Mouse (Mus musculus) spleen, adult 12 weeks (tissue): Measurements from ENCODE around the gene Slit2.

Source experiments
- DNase-seq: peaks from one replicate; pipeline ENCODE4 v3.0.0; 2022; ENCODE audit warnings: low spot score

Slit2 gene

GRCm38 (mm10) chr5:48050637-48051314 is 67.8 kb downstream of the Slit2 start:
- DNase-seq, result no peak

GRCm38 (mm10) chr5:48058612-48059011 is 75.7 kb downstream of the Slit2 start:
- DNase-seq, result no peak

GRCm38 (mm10) chr5:48060715-48061114 is 77.8 kb downstream of the Slit2 start:
- no peak for DNase-seq

GRCm38 (mm10) chr5:48078730-48079129 is 95.8 kb downstream of the Slit2 start:
- DNase-seq, result no peak

GRCm38 (mm10) chr5:48081223-48081881 is 98.4 kb downstream of the Slit2 start:
- DNase-seq, result no peak

GRCm38 (mm10) chr5:48113400-48113799 is 130.5 kb downstream of the Slit2 start:
- DNase-seq, result no peak

GRCm38 (mm10) chr5:48114969-48115537 is 132.1 kb downstream of the Slit2 start:
- DNase-seq, result no peak

GRCm38 (mm10) chr5:48122651-48123050 is 139.7 kb downstream of the Slit2 start:
- no peak for DNase-seq

- no peak for DNase-seq
These were observed 143.0 kb downstream of the Slit2 start for GRCm38 (mm10) chr5:48125770-48126423.

GRCm38 (mm10) chr5:48129981-48130380 is 147.0 kb downstream of the Slit2 start:
- no peak for DNase-seq

- no peak for DNase-seq
These were observed 153.6 kb downstream of the Slit2 start for GRCm38 (mm10) chr5:48136571-48136970.

GRCm38 (mm10) chr5:48138849-48139487 is 156.0 kb downstream of the Slit2 start:
- DNase-seq, result no peak

GRCm38 (mm10) chr5:48139488-48139862 is 156.5 kb downstream of the Slit2 start:
- DNase-seq, result no peak

- DNase-seq, result no peak
These were observed 163.1 kb downstream of the Slit2 start for GRCm38 (mm10) chr5:48146082-48146481.

- no peak for DNase-seq
These were observed 177.9 kb downstream of the Slit2 start for GRCm38 (mm10) chr5:48160829-48161228.

GRCm38 (mm10) chr5:48181646-48182302 is 198.8 kb downstream of the Slit2 start:
- DNase-seq, result no peak

GRCm38 (mm10) chr5:48184358-48184757 is 201.4 kb downstream of the Slit2 start:
- DNase-seq, result no peak

- DNase-seq, result no peak
These were observed 204.9 kb downstream of the Slit2 start for GRCm38 (mm10) chr5:48187819-48188218.

- DNase-seq, result no peak
These were observed 216.4 kb downstream of the Slit2 start for GRCm38 (mm10) chr5:48199380-48199779.

GRCm38 (mm10) chr5:48215248-48215647 is 232.3 kb downstream of the Slit2 start:
- no peak for DNase-seq

GRCm38 (mm10) chr5:48219624-48220155 is 236.8 kb downstream of the Slit2 start:
- no peak for DNase-seq

GRCm38 (mm10) chr5:48225500-48225899 is 242.6 kb downstream of the Slit2 start:
- no peak for DNase-seq
